ENCODE assay signal across 15 mouse cellular contexts in genomic region chr9:112124184-112124583, GRCm38 (mm10).
"Had no signal": no experiment of that assay in that cellular context is flagged by ENCODE, and none has a peak within 500 bp of the region (broad histone marks: within the 10 kb centered on the region; RNA-seq: fewer than 3 reads in every experiment).

No protein-coding gene starts in this region.

- H3K9me3 ChIP-seq: kidney, embryonic 15.5 days; limb, embryonic 10.5 days; liver, embryonic 15.5 days; midbrain, embryonic 10.5 days; neural tube, embryonic 12.5 days had no signal

- H3K4me1 ChIP-seq: liver, embryonic 15.5 days; neural tube, embryonic 12.5 days had no signal

- H3K27ac ChIP-seq: kidney, embryonic 15.5 days; limb, embryonic 10.5 days; liver, embryonic 15.5 days; midbrain, embryonic 10.5 days; neural tube, embryonic 12.5 days; stomach, postnatal 0 days had no signal

- H3K4me3 ChIP-seq: kidney, embryonic 15.5 days; limb, embryonic 10.5 days; liver, embryonic 15.5 days; midbrain, embryonic 10.5 days; myocyte; neural tube, embryonic 12.5 days had no signal

- H3K9ac ChIP-seq: kidney, embryonic 15.5 days; liver, embryonic 15.5 days; lung, embryonic 14.5 days; neural tube, embryonic 12.5 days had no signal

- DNase-seq: kidney, postnatal 25 days; lung, embryonic 14.5 days; lung, postnatal 10 days; lung, postnatal 4 days; midbrain, embryonic 14.5 days; right cerebral cortex, postnatal 25 days; thymus, postnatal 4 days had no signal

- H3K36me3 ChIP-seq: kidney, embryonic 15.5 days; limb, embryonic 10.5 days; liver, embryonic 15.5 days; midbrain, embryonic 10.5 days; neural tube, embryonic 12.5 days had no signal

- H3K4me2 ChIP-seq: kidney, embryonic 15.5 days; liver, embryonic 11.5 days; liver, embryonic 15.5 days; lung, embryonic 14.5 days; neural tube, embryonic 12.5 days had no signal
